Mouse (Mus musculus) liver, embryonic 14.5 days (tissue): ENCODE measurements around the gene Rtn4.

ENCODE experiments used
- CTCF ChIP-seq: IDR thresholded peaks from 2 replicates; pipeline ENCODE4 v1.5.1; 2016; ENCODE audit warnings: antibody characterized with exemption, low read depth, control low read depth
- EP300 ChIP-seq: IDR thresholded peaks from 2 replicates; pipeline ENCODE4 v1.6.1; 2016; ENCODE audit warnings: antibody characterized with exemption, low read depth

DNA sequence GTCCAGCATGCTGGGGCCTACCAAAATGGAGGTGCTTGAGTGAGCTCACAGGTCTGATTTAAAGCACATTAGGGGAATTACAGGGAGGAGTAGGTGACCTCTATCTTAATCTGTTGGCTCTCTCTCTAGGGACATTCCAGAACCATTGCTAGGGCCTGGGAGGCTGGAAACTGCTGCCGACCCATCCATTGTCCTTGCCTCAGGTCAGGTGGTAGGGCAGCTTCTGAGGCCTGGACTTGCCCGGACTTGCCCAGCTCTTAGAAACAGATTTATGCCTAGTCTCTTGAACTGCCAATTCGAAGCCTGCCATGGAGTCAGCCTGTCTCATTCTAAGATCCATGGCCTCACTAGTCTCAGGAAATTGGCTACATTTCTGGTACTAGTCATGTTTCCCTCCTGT lies 12.8 kb upstream of the Rtn4 start:
- TF ChIP-seq CTCF (no peak), EP300 (no peak)
